In genomic region chr5:112870729-112871128, GRCm38 (mm10) we compare ENCODE assay signal across 10 mouse cellular contexts. TPM values are rescaled to one million over a fixed set of nuclear protein-coding genes. Genes with fewer than 3 reads are reported as not detected.
A peak's percentile ranks its signal among the peaks of the same experiment; 100 is the strongest.
DNase-seq lines count a peak whose midpoint lies in the region; ATAC-seq and TF ChIP-seq lines count a peak whose summit lies in the region.
"Had no signal": no experiment of that assay in that cellular context is flagged by ENCODE, and none has a peak within 500 bp of the region (broad histone marks: within the 10 kb centered on the region; RNA-seq: fewer than 3 reads in every experiment).

No protein-coding gene starts in this region.

- peaks cover 9% of the 10 kb centered on the region for H3K4me1 ChIP-seq in cerebellum, adult 2 months (ENCODE audit: control insufficient read depth, insufficient read depth, low read length)
- H3K4me1 ChIP-seq in kidney, postnatal 0 days (replicated peaks; ENCODE audit: insufficient read depth, low read length): no peaks in the 10 kb centered on the region
- no peaks in the 10 kb centered on the region for H3K4me1 ChIP-seq in lung, embryonic 16.5 days (replicated peaks; ENCODE audit: control insufficient read depth, insufficient read depth, low read length)
- H3K4me1 ChIP-seq: neural tube, embryonic 12.5 days had no signal

- H3K27ac ChIP-seq in cerebellum, adult 2 months (ENCODE audit: insufficient read depth, low read length): no peak overlapping the region
- H3K27ac ChIP-seq in kidney, postnatal 0 days: no peak overlapping the region
- H3K27ac ChIP-seq in lung, embryonic 16.5 days (ENCODE audit: low read length): no peak overlapping the region
- H3K27ac ChIP-seq: neural tube, embryonic 12.5 days had no signal

- 24% methylated on average over 9 of the region's 9 CpGs for WGBS in cerebellum, adult 2 months
- WGBS in kidney, postnatal 0 days: 20% methylated on average over 9 of the region's 9 CpGs
- 21% methylated on average over 9 of the region's 9 CpGs for WGBS in lung, embryonic 16.5 days

- no peak overlapping the region for H3K4me2 ChIP-seq in kidney, postnatal 0 days (ENCODE audit: low read length)
- H3K4me2 ChIP-seq in lung, embryonic 16.5 days (ENCODE audit: low read depth, low read length): no peak overlapping the region
- H3K4me2 ChIP-seq: neural tube, embryonic 12.5 days had no signal

- no peak for TF ChIP-seq POLR2A in cerebellum, adult 2 months (IDR thresholded peaks at IDR 0.05; ENCODE audit: borderline replicate concordance, insufficient read depth, low read length)

- no peaks in the 10 kb centered on the region for H3K36me3 ChIP-seq in kidney, postnatal 0 days (ENCODE audit: insufficient read depth, low read length)
- H3K36me3 ChIP-seq in lung, embryonic 16.5 days (ENCODE audit: control insufficient read depth, insufficient read depth, low read length): no peaks in the 10 kb centered on the region
- H3K36me3 ChIP-seq: neural tube, embryonic 12.5 days had no signal

- H3K9me3 ChIP-seq in kidney, postnatal 0 days (replicated peaks; ENCODE audit: low read length): no peaks in the 10 kb centered on the region
- no peaks in the 10 kb centered on the region for H3K9me3 ChIP-seq in lung, embryonic 16.5 days (ENCODE audit: control insufficient read depth, low read length)
- H3K9me3 ChIP-seq: neural tube, embryonic 12.5 days had no signal

- ATAC-seq in kidney, postnatal 0 days (replicated peaks; ENCODE audit: low FRiP score, low read depth): no peak; the same call in 1 of the 2 replicates
- ATAC-seq in lung, embryonic 16.5 days (ENCODE audit: low read depth): peak; percentile 27; the same call in 1 of the 2 replicates

- no peak overlapping the region for H3K9ac ChIP-seq in kidney, postnatal 0 days (ENCODE audit: low read depth, low read length)
- H3K9ac ChIP-seq in lung, embryonic 16.5 days (ENCODE audit: low read length): no peak overlapping the region
- H3K9ac ChIP-seq: neural tube, embryonic 12.5 days had no signal

- DNase-seq in 3134 (ENCODE audit: extremely low read depth, insufficient read length, low spot score): peak; percentile 36
- peak; percentile 82 for DNase-seq in MN1 (ENCODE audit: low spot score)
- DNase-seq in cerebellum, adult 2 months: peak; percentile 64 to 82
- DNase-seq in frontal cortex, postnatal 10 days (ENCODE audit: low spot score in 2 of 2): peak; percentile 35 to 78
- peak; percentile 83 for DNase-seq in kidney, postnatal 0 days (ENCODE audit: low spot score)
- peak; percentile 58 for DNase-seq in right cerebral cortex, adult 18-20 months
- peak; percentile 71 for DNase-seq in urinary bladder, postnatal 25 days (ENCODE audit: low spot score)

- no peak overlapping the region for H3K4me3 ChIP-seq in cerebellum, adult 2 months (replicated peaks; ENCODE audit: insufficient read depth, low read depth, low read length)
- no peak overlapping the region for H3K4me3 ChIP-seq in kidney, postnatal 0 days (replicated peaks; ENCODE audit: low read depth, low read length)
- H3K4me3 ChIP-seq in lung, embryonic 16.5 days (ENCODE audit: low read length): no peak overlapping the region
- H3K4me3 ChIP-seq: erythroblast, embryonic 14.5 days; neural tube, embryonic 12.5 days had no signal

- H3K27me3 ChIP-seq in cerebellum, adult 2 months (ENCODE audit: control insufficient read depth, insufficient read depth, low read length): no peaks in the 10 kb centered on the region
- no peaks in the 10 kb centered on the region for H3K27me3 ChIP-seq in kidney, postnatal 0 days (ENCODE audit: insufficient read depth, low read length)
- H3K27me3 ChIP-seq in lung, embryonic 16.5 days (ENCODE audit: control insufficient read depth, insufficient read depth, low read depth, low read length): peaks cover 2% of the 10 kb centered on the region; the same call in 1 of the 2 replicates

- peak; percentile 86 for TF ChIP-seq CTCF in cerebellum, adult 2 months (IDR thresholded peaks at IDR 0.05; ENCODE audit: borderline replicate concordance, insufficient read depth, low read depth, low read length)
- TF ChIP-seq CTCF in kidney, postnatal 0 days (IDR thresholded peaks at IDR 0.05; ENCODE audit: low read depth): peak; percentile 91

RNA-seq across cellular contexts. Expression of gene Myo18b, which starts 25.4 kb away (rescaled TPM):
- polyA plus RNA-seq in cerebellum, adult 2 months (2012; rRNA removed): 0.55 and 0.69 TPM in 2 replicates
- 0.08 and 0.13 TPM in 2 replicates for polyA plus RNA-seq in kidney, postnatal 0 days (2015; fragmentation: Nextera tagmentation; extraction: Ambion mirVana)
- polyA plus RNA-seq in lung, embryonic 16.5 days (2015; fragmentation: Nextera tagmentation; extraction: Ambion mirVana): 1.1 and 1.3 TPM in 2 replicates
- polyA plus RNA-seq: erythroblast, embryonic 14.5 days had no signal
